Mouse (Mus musculus) ES-Bruce4 (cell line): ENCODE data around the gene Layn.

Source experiments
- CTCF ChIP-seq: IDR thresholded peaks from one replicate; pipeline ENCODE4 v1.8.1; 2011; ENCODE audit warnings: low read depth, low read length
- POLR2A ChIP-seq: IDR thresholded peaks from one replicate; pipeline ENCODE4 v1.8.1; 2011; ENCODE audit warnings: low read length; ENCODE audit not compliant: insufficient read depth

DNA sequence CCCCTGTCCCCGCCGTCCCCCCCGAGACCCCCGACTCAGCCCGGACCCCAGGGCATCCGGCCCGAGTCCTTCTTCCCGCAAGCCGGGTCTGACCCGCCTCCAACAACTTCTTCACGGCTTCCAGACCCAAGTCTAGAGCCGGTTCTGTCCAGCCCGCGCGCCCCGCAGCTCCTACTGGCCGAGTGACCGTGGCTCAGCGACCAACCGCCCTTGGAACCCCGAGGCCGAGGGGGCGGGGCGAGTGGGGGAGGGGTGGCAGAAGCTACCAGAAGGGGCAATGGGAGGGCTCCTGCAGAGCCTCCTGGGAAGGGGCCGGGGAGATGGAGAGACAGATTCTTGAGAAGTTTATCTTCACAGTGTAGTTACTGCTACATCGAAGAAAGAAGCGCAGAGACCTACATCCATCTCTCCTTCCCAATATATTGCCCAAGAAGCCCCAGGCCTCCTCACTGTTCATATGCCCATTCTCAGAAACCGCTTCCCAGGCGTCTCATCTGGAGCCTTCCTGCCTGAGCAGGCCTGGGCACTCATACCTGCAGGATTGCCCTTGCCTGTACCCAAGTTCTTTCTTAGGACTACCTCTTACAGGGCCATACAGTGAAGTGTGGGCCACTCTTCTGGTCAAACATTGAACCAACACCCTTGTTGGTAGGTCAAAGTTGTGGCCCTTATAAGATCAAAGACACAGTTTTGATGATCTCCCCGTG is 27.1 kb upstream of the Layn start:
- TF ChIP-seq POLR2A (no peak), CTCF (no peak)
